Mouse (Mus musculus) large intestine, adult 2 months (tissue): ENCODE results near the gene Gm2237. TPM values are rescaled to one million over a fixed set of nuclear protein-coding genes. Genes with fewer than 3 reads are reported as not detected.
"Not testable (repeated sequence)": the region's sequence is repeated elsewhere in the genome, so short reads cannot be mapped to it uniquely, and the experiment has no call there.

Source experiments
- DNase-seq: peaks from one replicate; pipeline ENCODE4 v3.0.0-alpha.2; 2012; ENCODE audit warnings: low read depth, low spot score
- WGBS: fragments of 180-500 bp; shearing (Covaris S2); methylation state at CpG from one replicate; pipeline ENCODE4 v1.1.7; 2018; 5-methylcytosine and 5-hydroxymethylcytosine counted together
- polyA plus RNA-seq: library from polyadenylated mRNA; depleted of rRNA; stranded (reverse); fragments of >200 nt; gene quantifications from 2 replicates; pipeline ENCODE4 v1.2.3, GENCODE M21; 2012; rRNA removed

Gm2237 gene
- polyA plus RNA-seq = 0.34 and 0.50 TPM in 2 replicates

GRCm38 (mm10) chr14:19584804-19585667, at the start of gene Gm2237:
Gene Gm2237 (minus strand): TSS chr14:19585135.
- WGBS = under 1% methylated on average over 36 of the region's 62 CpGs
- not testable (repeated sequence) for DNase-seq

GRCm38 (mm10) chr14:19602481-19602880, 17.5 kb upstream of the Gm2237 start, which contains the start of gene Gm5458:
Gene Gm5458 (minus strand): TSS chr14:19602581.
- WGBS = 80% methylated on average over 2 of the region's 2 CpGs
- DNase-seq = not testable (repeated sequence)

GRCm38 (mm10) chr14:19549863-19550262, 35.1 kb downstream of the Gm2237 start, which contains the start of gene Gm2244:
Gene Gm2244 (minus strand): TSS chr14:19549963.
- WGBS = 79% methylated on average over 1 of the region's 3 CpGs
- DNase-seq = not testable (repeated sequence)

Other genes starting within 250 kb of the Gm2237 start
- gene Gm21738, start 166.2 kb downstream of the Gm2237 start, polyA plus RNA-seq = 0.19 TPM in 1 of 2 replicates, not detected in the other
- gene Gm2244, start 35.2 kb downstream of the Gm2237 start, polyA plus RNA-seq = not detected in 2 replicates
- gene Gm5458, start 17.4 kb upstream of the Gm2237 start, polyA plus RNA-seq = not detected in 2 replicates
- 4.7 and 7.4 TPM in 2 replicates for gene Nid2, start 166.1 kb upstream of the Gm2237 start, polyA plus RNA-seq
- 34.3 and 36.9 TPM in 2 replicates for gene Rtraf, start 238.7 kb upstream of the Gm2237 start, polyA plus RNA-seq